Mouse (Mus musculus): ENCODE measurements at regions not wholly inside any gene's neighbourhood (a gene's known extent, or its start where the extent isn't known, plus 50 kb on each side); places are given as distances from the start of the nearest gene placed in this dataset.

- no peaks in the 10 kb centered on the region for H3K9me3 ChIP-seq (ENCODE audit: control insufficient read depth, low read length)
- no peaks in the 10 kb centered on the region for H3K4me1 ChIP-seq (replicated peaks; ENCODE audit: control insufficient read depth in 2 of 2, insufficient read depth in 2 of 2, low read length in 1 of 2)
- no peak overlapping the region for H3K4me2 ChIP-seq (ENCODE audit: low read depth)
- no peaks in the 10 kb centered on the region for H3K27me3 ChIP-seq (ENCODE audit: control insufficient read depth, insufficient read depth, low read length)
- no peak for TF ChIP-seq CTCF (IDR thresholded peaks at IDR 0.05; ENCODE audit: low read depth)
- no peak for TF ChIP-seq EP300 (IDR thresholded peaks at IDR 0.05; ENCODE audit: low read depth)
- WGBS (ENCODE audit: insufficient replicate concordance): 48% methylated on average over 4 of the region's 4 CpGs
- no peak overlapping the region for H3K9ac ChIP-seq (replicated peaks)
- no peak overlapping the region for H3K27ac ChIP-seq
- H3K36me3 ChIP-seq (replicated peaks; ENCODE audit: control insufficient read depth, insufficient read depth, low read depth): no peaks in the 10 kb centered on the region
- H3K4me3 ChIP-seq (ENCODE audit: insufficient read depth in 1 of 2, low read depth in 2 of 2, low read length in 2 of 2): no peak overlapping the region
- ATAC-seq (ENCODE audit: insufficient read depth): no peak
- DNase-seq (ENCODE audit: low read depth in 3 of 3, low spot score in 3 of 3): no peak
Observed at GRCm38 (mm10) chr5:42364116-42364515, 296.4 kb downstream of the Gm16223 start.

- Histone ChIP-seq H3K4me2 (ENCODE audit: low read depth) (no peak overlapping the region), H3K27ac (no peak overlapping the region), H3K4me1 (replicated peaks; ENCODE audit: control insufficient read depth in 2 of 2, insufficient read depth in 2 of 2, low read length in 1 of 2) (no peaks in the 10 kb centered on the region), H3K36me3 (replicated peaks; ENCODE audit: control insufficient read depth, insufficient read depth, low read depth) (no peaks in the 10 kb centered on the region), H3K9me3 (ENCODE audit: control insufficient read depth, low read length) (no peaks in the 10 kb centered on the region), H3K9ac (replicated peaks) (no peak overlapping the region), H3K4me3 (ENCODE audit: insufficient read depth in 1 of 2, low read depth in 2 of 2, low read length in 2 of 2) (no peak overlapping the region), H3K27me3 (ENCODE audit: control insufficient read depth, insufficient read depth, low read length) (no peaks in the 10 kb centered on the region)
- 47% methylated on average over 1 of the region's 1 CpGs for WGBS (ENCODE audit: insufficient replicate concordance)
- ATAC-seq (ENCODE audit: insufficient read depth) (no peak), DNase-seq (ENCODE audit: low read depth in 3 of 3, low spot score in 3 of 3) (no peak)
- TF ChIP-seq EP300 (IDR thresholded peaks at IDR 0.05; ENCODE audit: low read depth): no peak
- no peak for TF ChIP-seq CTCF (IDR thresholded peaks at IDR 0.05; ENCODE audit: low read depth)
Observed at GRCm38 (mm10) chr5:42387959-42388358, 320.2 kb downstream of the Gm16223 start.

- no peaks in the 10 kb centered on the region for H3K27me3 ChIP-seq (ENCODE audit: control insufficient read depth, insufficient read depth, low read length)
Observed at GRCm38 (mm10) chr5:42396695-42397094, 328.9 kb downstream of the Gm16223 start.

GRCm38 (mm10) chr5:42409981-42410380, 342.2 kb downstream of the Gm16223 start:
- Histone ChIP-seq H3K4me2 (ENCODE audit: low read depth) (no peak overlapping the region), H3K36me3 (replicated peaks; ENCODE audit: control insufficient read depth, insufficient read depth, low read depth) (no peaks in the 10 kb centered on the region), H3K4me1 (replicated peaks; ENCODE audit: control insufficient read depth in 2 of 2, insufficient read depth in 2 of 2, low read length in 1 of 2) (no peaks in the 10 kb centered on the region), H3K27me3 (ENCODE audit: control insufficient read depth, insufficient read depth, low read length) (no peaks in the 10 kb centered on the region), H3K27ac (no peak overlapping the region), H3K9me3 (ENCODE audit: control insufficient read depth, low read length) (no peaks in the 10 kb centered on the region), H3K9ac (replicated peaks) (no peak overlapping the region), H3K4me3 (ENCODE audit: insufficient read depth in 1 of 2, low read depth in 2 of 2, low read length in 2 of 2) (no peak overlapping the region)
- DNase-seq (ENCODE audit: low read depth in 3 of 3, low spot score in 3 of 3) (no peak), ATAC-seq (ENCODE audit: insufficient read depth) (no peak)
- no peak for TF ChIP-seq CTCF (IDR thresholded peaks at IDR 0.05; ENCODE audit: low read depth)
- TF ChIP-seq EP300 (IDR thresholded peaks at IDR 0.05; ENCODE audit: low read depth): no peak

More at GRCm38 (mm10) chr5:42396695-42397094, 328.9 kb downstream of the Gm16223 start:
- Histone ChIP-seq H3K36me3 (replicated peaks; ENCODE audit: control insufficient read depth, insufficient read depth, low read depth) (no peaks in the 10 kb centered on the region), H3K4me1 (replicated peaks; ENCODE audit: control insufficient read depth in 2 of 2, insufficient read depth in 2 of 2, low read length in 1 of 2) (no peaks in the 10 kb centered on the region), H3K4me3 (ENCODE audit: insufficient read depth in 1 of 2, low read depth in 2 of 2, low read length in 2 of 2) (no peak overlapping the region), H3K9ac (replicated peaks) (no peak overlapping the region), H3K9me3 (ENCODE audit: control insufficient read depth, low read length) (no peaks in the 10 kb centered on the region), H3K27ac (no peak overlapping the region), H3K4me2 (ENCODE audit: low read depth) (no peak overlapping the region)
- DNase-seq (ENCODE audit: low read depth in 3 of 3, low spot score in 3 of 3) (no peak), ATAC-seq (ENCODE audit: insufficient read depth) (no peak)
- TF ChIP-seq EP300 (IDR thresholded peaks at IDR 0.05; ENCODE audit: low read depth) (no peak), CTCF (IDR thresholded peaks at IDR 0.05; ENCODE audit: low read depth) (no peak)

GRCm38 (mm10) chr5:42412296-42412695, 344.5 kb downstream of the Gm16223 start:
- Histone ChIP-seq H3K4me3 (ENCODE audit: insufficient read depth in 1 of 2, low read depth in 2 of 2, low read length in 2 of 2) (no peak overlapping the region), H3K27me3 (ENCODE audit: control insufficient read depth, insufficient read depth, low read length) (no peaks in the 10 kb centered on the region), H3K27ac (no peak overlapping the region), H3K4me2 (ENCODE audit: low read depth) (no peak overlapping the region), H3K4me1 (replicated peaks; ENCODE audit: control insufficient read depth in 2 of 2, insufficient read depth in 2 of 2, low read length in 1 of 2) (no peaks in the 10 kb centered on the region), H3K9ac (replicated peaks) (no peak overlapping the region), H3K9me3 (ENCODE audit: control insufficient read depth, low read length) (no peaks in the 10 kb centered on the region), H3K36me3 (replicated peaks; ENCODE audit: control insufficient read depth, insufficient read depth, low read depth) (no peaks in the 10 kb centered on the region)
- WGBS (ENCODE audit: insufficient replicate concordance): 9% methylated on average over 1 of the region's 1 CpGs
- DNase-seq (ENCODE audit: low read depth in 3 of 3, low spot score in 3 of 3) (no peak), ATAC-seq (ENCODE audit: insufficient read depth) (no peak)
- no peak for TF ChIP-seq CTCF (IDR thresholded peaks at IDR 0.05; ENCODE audit: low read depth)
- TF ChIP-seq EP300 (IDR thresholded peaks at IDR 0.05; ENCODE audit: low read depth): no peak

- WGBS (ENCODE audit: insufficient replicate concordance): 51% methylated on average over 3 of the region's 3 CpGs
Observed at GRCm38 (mm10) chr5:42425902-42426301, 358.1 kb downstream of the Gm16223 start.

More at GRCm38 (mm10) chr5:42425902-42426301, 358.1 kb downstream of the Gm16223 start:
- H3K4me2 ChIP-seq (ENCODE audit: low read depth): no peak overlapping the region
- H3K9me3 ChIP-seq (ENCODE audit: control insufficient read depth, low read length): no peaks in the 10 kb centered on the region
- H3K27ac ChIP-seq: no peak overlapping the region
- ATAC-seq (ENCODE audit: insufficient read depth) (no peak), DNase-seq (ENCODE audit: low read depth in 3 of 3, low spot score in 3 of 3) (no peak)
- H3K4me3 ChIP-seq (ENCODE audit: insufficient read depth in 1 of 2, low read depth in 2 of 2, low read length in 2 of 2): no peak overlapping the region
- no peaks in the 10 kb centered on the region for H3K27me3 ChIP-seq (ENCODE audit: control insufficient read depth, insufficient read depth, low read length)
- TF ChIP-seq CTCF (IDR thresholded peaks at IDR 0.05; ENCODE audit: low read depth) (no peak), EP300 (IDR thresholded peaks at IDR 0.05; ENCODE audit: low read depth) (no peak)
- no peaks in the 10 kb centered on the region for H3K36me3 ChIP-seq (replicated peaks; ENCODE audit: control insufficient read depth, insufficient read depth, low read depth)
- H3K9ac ChIP-seq (replicated peaks): no peak overlapping the region
- H3K4me1 ChIP-seq (replicated peaks; ENCODE audit: control insufficient read depth in 2 of 2, insufficient read depth in 2 of 2, low read length in 1 of 2): no peaks in the 10 kb centered on the region
